Mouse (Mus musculus): Measurements from ENCODE around the gene Brca2.
"Not testable (repeated sequence)": the region's sequence is repeated elsewhere in the genome, so short reads cannot be mapped to it uniquely, and the experiment has no call there.

The Brca2 gene

GRCm38 (mm10) chr5:150521937-150522866 is at the start of gene Brca2:
TSS of gene Brca2 (plus strand) at chr5:150522630.
- DNase-seq (ENCODE audit: inconsistent age in 2 of 2, low spot score in 1 of 2), result peak; percentile 91 to 96

- no peak for DNase-seq (ENCODE audit: inconsistent age in 2 of 2, low spot score in 1 of 2)
These were observed 45.1 kb upstream of the Brca2 start for GRCm38 (mm10) chr5:150477364-150477763.

- no peak for DNase-seq (ENCODE audit: inconsistent age in 2 of 2, low spot score in 1 of 2)
These were observed 43.8 kb upstream of the Brca2 start for GRCm38 (mm10) chr5:150478612-150479011.

GRCm38 (mm10) chr5:150485198-150485597 is 37.2 kb upstream of the Brca2 start:
- DNase-seq (ENCODE audit: inconsistent age in 2 of 2, low spot score in 1 of 2), result peak in 1 of 2 experiments; percentile 67

GRCm38 (mm10) chr5:150490285-150490684 is 32.1 kb upstream of the Brca2 start:
- DNase-seq (ENCODE audit: inconsistent age in 2 of 2, low spot score in 1 of 2), result no peak

- no peak for DNase-seq (ENCODE audit: inconsistent age in 2 of 2, low spot score in 1 of 2)
These were observed 31.6 kb upstream of the Brca2 start for GRCm38 (mm10) chr5:150490821-150491220.

- DNase-seq (ENCODE audit: inconsistent age in 2 of 2, low spot score in 1 of 2), result not testable (repeated sequence)
These were observed 30.8 kb upstream of the Brca2 start for GRCm38 (mm10) chr5:150491573-150492173.

- DNase-seq (ENCODE audit: inconsistent age in 2 of 2, low spot score in 1 of 2), result peak; percentile 19 to 71
These were observed 26.6 kb upstream of the Brca2 start for GRCm38 (mm10) chr5:150495792-150496191.

GRCm38 (mm10) chr5:150510451-150511225 is 11.8 kb upstream of the Brca2 start:
- DNase-seq (ENCODE audit: inconsistent age in 2 of 2, low spot score in 1 of 2), result no peak

- DNase-seq (ENCODE audit: inconsistent age in 2 of 2, low spot score in 1 of 2), result no peak
These were observed 9.2 kb upstream of the Brca2 start for GRCm38 (mm10) chr5:150513264-150513663.

GRCm38 (mm10) chr5:150514027-150514426 is 8.4 kb upstream of the Brca2 start:
- no peak for DNase-seq (ENCODE audit: inconsistent age in 2 of 2, low spot score in 1 of 2)

- no peak for DNase-seq (ENCODE audit: inconsistent age in 2 of 2, low spot score in 1 of 2)
These were observed 4.4 kb upstream of the Brca2 start, which contains the start of gene Zar1l for GRCm38 (mm10) chr5:150518064-150518463. TSS of gene Zar1l (minus strand) at chr5:150518164.

- DNase-seq (ENCODE audit: inconsistent age in 2 of 2, low spot score in 1 of 2), result peak in 1 of 2 experiments; percentile 67
These were observed 2.9 kb upstream of the Brca2 start for GRCm38 (mm10) chr5:150519551-150519950.

- DNase-seq (ENCODE audit: inconsistent age in 2 of 2, low spot score in 1 of 2), result no peak
These were observed 421 bp downstream of the Brca2 start for GRCm38 (mm10) chr5:150522867-150523234.

GRCm38 (mm10) chr5:150525239-150525638 is 2.8 kb downstream of the Brca2 start:
- DNase-seq (ENCODE audit: inconsistent age in 2 of 2, low spot score in 1 of 2), result no peak

- no peak for DNase-seq (ENCODE audit: inconsistent age in 2 of 2, low spot score in 1 of 2)
These were observed 18.9 kb downstream of the Brca2 start for GRCm38 (mm10) chr5:150541302-150541701.

- no peak for DNase-seq (ENCODE audit: inconsistent age in 2 of 2, low spot score in 1 of 2)
These were observed 20.8 kb downstream of the Brca2 start for GRCm38 (mm10) chr5:150543184-150543583.

- no peak for DNase-seq (ENCODE audit: inconsistent age in 2 of 2, low spot score in 1 of 2)
These were observed 29.2 kb downstream of the Brca2 start for GRCm38 (mm10) chr5:150551637-150552036.

GRCm38 (mm10) chr5:150559519-150560103 is 37.2 kb downstream of the Brca2 start:
- DNase-seq (ENCODE audit: inconsistent age in 2 of 2, low spot score in 1 of 2), result no peak

- no peak for DNase-seq (ENCODE audit: inconsistent age in 2 of 2, low spot score in 1 of 2)
These were observed 38.4 kb downstream of the Brca2 start for GRCm38 (mm10) chr5:150560851-150561250.

- no peak for DNase-seq (ENCODE audit: inconsistent age in 2 of 2, low spot score in 1 of 2)
These were observed 38.9 kb downstream of the Brca2 start for GRCm38 (mm10) chr5:150561376-150561775.
